Mouse (Mus musculus) heart, embryonic 11.5 days (tissue): ENCODE measurements around the gene Mdm1. TPM values are rescaled to one million over a fixed set of nuclear protein-coding genes. Genes with fewer than 3 reads are reported as not detected.

Experiments
- ATAC-seq: fragments of 200-750 bp; cut with Nextera tagmentation; replicated peaks from 2 replicates; pipeline ENCODE4 v1.8.0; 2017; ENCODE audit warnings: moderate library complexity; ENCODE audit not compliant: insufficient number of reproducible peaks, low FRiP score, low TSS enrichment
- H3K27ac ChIP-seq: fragments of 300-500 bp; sonication (generic); 2 replicates; pipeline ENCODE4 v1.5.1; 2014; ENCODE audit warnings: mild to moderate bottlenecking, low read depth, low read length
- H3K27me3 ChIP-seq: fragments of 300-500 bp; sonication (generic); 2 replicates; pipeline ENCODE4 v1.6.1; 2014; ENCODE audit warnings: mild to moderate bottlenecking, low read length, mixed read lengths; ENCODE audit not compliant: control insufficient read depth, insufficient read depth
- H3K36me3 ChIP-seq: fragments of 300-500 bp; sonication (generic); 2 replicates; pipeline ENCODE4 v1.6.1; 2014; ENCODE audit warnings: mild to moderate bottlenecking, low read length, moderate library complexity, mixed read lengths; ENCODE audit not compliant: control insufficient read depth, insufficient read depth
- H3K4me1 ChIP-seq: fragments of 300-500 bp; sonication (generic); 2 replicates; pipeline ENCODE4 v1.6.1; 2014; ENCODE audit warnings: low read length; ENCODE audit not compliant: control insufficient read depth, insufficient read depth
- H3K4me2 ChIP-seq: fragments of 300-500 bp; sonication (generic); 2 replicates; pipeline ENCODE4 v1.6.1; 2014; ENCODE audit warnings: mild to moderate bottlenecking, moderate library complexity
- H3K4me3 ChIP-seq: fragments of 300-500 bp; sonication (generic); 2 replicates; pipeline ENCODE4 v1.5.1; 2014; ENCODE audit warnings: low read depth, low read length
- H3K9ac ChIP-seq: fragments of 300-500 bp; sonication (generic); 2 replicates; pipeline ENCODE4 v1.6.1; 2014; ENCODE audit warnings: mild to moderate bottlenecking, low read depth, low read length, moderate library complexity
- H3K9me3 ChIP-seq: fragments of 300-500 bp; sonication (generic); replicated peaks from 2 replicates; pipeline ENCODE4 v1.6.1; 2016; ENCODE audit warnings: low read length; ENCODE audit not compliant: control insufficient read depth
- WGBS: fragments of 180-500 bp; shearing (Covaris S2); extraction: QIAGEN DNeasy Blood & Tissue Kit; methylation state at CpG from one replicate; pipeline ENCODE4 v1.1.7; 2014; ENCODE audit not compliant: insufficient replicate concordance; 5-methylcytosine and 5-hydroxymethylcytosine counted together
- polyA plus RNA-seq: library from polyadenylated mRNA; unstranded; fragments of >200 nt; fragmentation: Nextera tagmentation; extraction: Ambion mirVana; gene quantifications from 2 replicates; pipeline ENCODE4 v1.2.1, GENCODE M21; 2014

Gene Mdm1
- polyA plus RNA-seq, 1 experiment from 2014 or later: 17.2 TPM

DNA sequence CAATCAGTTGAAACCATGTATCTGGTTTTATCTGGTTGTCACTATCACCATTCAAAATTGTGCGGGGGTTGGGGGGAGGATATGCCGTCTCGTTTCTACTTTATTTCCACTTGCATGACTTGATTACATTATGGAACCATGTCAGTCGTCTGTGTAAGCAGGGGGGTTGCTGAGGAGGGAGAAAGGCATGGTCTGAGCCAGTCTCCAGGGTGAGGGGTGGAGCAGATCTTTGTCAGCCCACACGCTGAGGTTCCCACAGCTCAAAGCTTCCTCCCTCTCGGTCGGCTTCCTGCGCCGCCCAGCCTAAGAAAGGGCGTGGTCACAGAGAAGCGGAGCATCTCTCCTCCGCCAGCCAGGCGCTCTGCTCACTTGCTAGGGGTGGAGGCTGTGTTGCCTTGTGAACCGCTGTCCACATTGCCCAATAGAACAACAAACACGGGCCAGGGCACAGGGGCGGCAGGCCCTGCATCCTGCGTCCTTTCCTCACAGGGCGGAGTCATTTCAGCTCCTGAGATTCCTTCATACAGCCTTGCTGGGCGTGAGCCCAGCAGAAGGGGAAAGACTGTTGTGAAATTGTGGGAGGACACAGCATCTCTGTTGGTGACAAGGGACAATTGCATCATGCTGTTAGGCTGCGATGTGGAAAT lies 38.5 kb upstream of the Mdm1 start:
- peak; percentile 84 for ATAC-seq
- peak overlapping the region; percentile 40 for H3K4me3 ChIP-seq
- no peaks in the 10 kb centered on the region; the same call in 1 of the 2 replicates for H3K4me1 ChIP-seq
- 0 out of 2 replicates have a peak overlapping the region, but pooled peaks have one; percentile 34 for H3K9ac ChIP-seq
- no peak overlapping the region for H3K27ac ChIP-seq
- no peaks in the 10 kb centered on the region for H3K36me3 ChIP-seq
- H3K4me2 ChIP-seq: peak overlapping the region; percentile 78
- no peaks in the 10 kb centered on the region for H3K9me3 ChIP-seq
- WGBS: 2% methylated on average over 20 of the region's 20 CpGs
- H3K27me3 ChIP-seq: no peaks in the 10 kb centered on the region

DNA sequence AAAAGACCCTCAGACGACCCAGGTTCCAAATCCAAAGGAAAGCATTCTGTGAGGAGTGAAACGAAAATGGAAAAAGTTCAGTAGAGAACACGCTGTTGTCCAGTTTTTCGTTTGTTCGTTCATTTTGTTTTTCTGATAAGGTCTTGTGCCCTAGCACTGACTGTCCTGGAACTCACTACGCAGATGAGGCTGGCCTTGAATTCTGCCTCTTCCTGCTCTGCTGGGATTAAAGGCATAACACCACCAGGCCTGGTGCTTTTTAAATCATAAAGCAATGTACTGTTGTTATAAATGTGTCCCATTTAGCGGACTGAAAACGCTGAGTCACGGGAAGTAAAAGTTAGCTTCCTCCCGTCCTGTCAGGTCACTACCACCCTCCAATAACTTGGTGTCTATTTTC lies 37.7 kb upstream of the Mdm1 start:
- ATAC-seq: no peak
- WGBS: 71% methylated on average over 10 of the region's 10 CpGs
- no peaks in the 10 kb centered on the region; the same call in 1 of the 2 replicates for H3K4me1 ChIP-seq

DNA sequence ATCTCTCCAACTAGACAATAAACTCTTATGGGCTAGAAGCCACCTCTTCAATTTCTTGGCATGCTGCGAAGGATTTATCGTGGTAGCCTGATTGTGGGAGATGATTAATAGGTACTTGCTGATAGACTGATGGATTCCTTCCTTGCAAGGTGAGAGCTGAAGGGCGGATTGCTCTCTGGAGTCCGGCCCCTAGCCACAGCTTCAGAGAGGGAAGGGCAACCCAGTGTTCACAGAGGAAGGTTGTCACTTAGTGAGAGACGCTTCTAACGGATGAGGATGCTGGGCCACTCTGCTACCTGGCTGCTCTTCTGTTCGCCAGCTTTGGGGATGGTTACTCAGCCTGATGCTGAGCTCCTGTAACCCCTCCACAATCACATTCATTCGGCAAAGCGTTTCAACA lies 34.6 kb upstream of the Mdm1 start:
- WGBS: 69% methylated on average over 9 of the region's 9 CpGs
- ATAC-seq: no peak

More for the DNA sequence above, 37.7 kb upstream of the Mdm1 start:
- no peak overlapping the region for H3K4me2 ChIP-seq
- H3K36me3 ChIP-seq: no peaks in the 10 kb centered on the region
- H3K4me3 ChIP-seq: no peak overlapping the region
- H3K27ac ChIP-seq: no peak overlapping the region
- H3K9me3 ChIP-seq: no peaks in the 10 kb centered on the region
- no peak overlapping the region for H3K9ac ChIP-seq
- H3K27me3 ChIP-seq: no peaks in the 10 kb centered on the region

DNA sequence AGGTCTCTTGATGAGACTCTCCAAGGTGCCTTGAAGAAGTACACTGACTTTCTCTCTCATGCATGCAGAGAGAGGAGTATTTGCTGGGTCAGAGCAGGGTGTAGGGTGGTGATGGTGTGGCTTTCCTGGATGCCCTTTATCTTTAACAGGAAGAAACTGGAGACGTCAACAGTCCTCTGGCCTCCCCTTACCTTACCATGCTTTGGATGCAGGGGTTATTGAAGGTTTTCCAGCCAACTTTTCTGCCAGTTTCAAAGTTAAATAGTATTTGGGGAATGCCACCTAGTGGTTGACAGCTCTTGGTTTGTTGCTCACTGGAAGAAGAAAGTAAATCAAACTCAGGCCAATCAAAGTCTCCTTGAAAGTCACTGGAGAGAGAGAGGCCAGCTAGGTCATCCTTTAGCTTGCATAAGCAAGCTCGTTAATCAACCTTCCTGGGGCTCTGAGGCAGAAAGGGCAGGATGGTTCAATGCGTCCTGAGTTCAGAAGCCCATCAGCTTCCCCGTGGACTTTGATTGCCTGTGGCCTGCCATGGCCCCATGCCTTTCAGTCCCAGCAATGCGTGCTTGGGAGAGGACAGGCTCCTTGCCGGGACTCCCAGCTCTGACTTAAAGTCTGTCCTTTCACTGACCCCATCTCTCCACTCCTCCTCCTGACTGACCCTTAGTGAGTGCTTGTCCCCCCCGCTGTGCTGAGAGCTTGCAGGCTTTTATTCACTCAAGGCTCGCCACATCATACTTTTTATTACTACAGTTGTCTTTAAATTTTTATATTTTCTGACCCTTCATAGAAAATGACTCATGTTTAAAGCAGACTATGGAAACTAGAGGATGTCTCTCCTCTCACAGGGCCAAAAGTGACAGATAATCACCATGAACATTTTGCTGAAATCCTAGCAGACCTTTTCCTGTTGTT lies 31.3 kb upstream of the Mdm1 start:
- peak overlapping the region; percentile 16; the same call in 1 of the 2 replicates for H3K4me2 ChIP-seq
- H3K9ac ChIP-seq: 0 out of 2 replicates have a peak overlapping the region, but pooled peaks have one; percentile 46
- H3K4me1 ChIP-seq: peaks cover 2% of the 10 kb centered on the region; the same call in 1 of the 2 replicates
- H3K27ac ChIP-seq: no peak overlapping the region
- peak; percentile 35; the same call in 1 of the 2 replicates for ATAC-seq
- no peaks in the 10 kb centered on the region for H3K27me3 ChIP-seq
- H3K4me3 ChIP-seq: no peak overlapping the region
- WGBS: 27% methylated on average over 8 of the region's 8 CpGs
- H3K9me3 ChIP-seq: no peaks in the 10 kb centered on the region
- H3K36me3 ChIP-seq: no peaks in the 10 kb centered on the region

More for the DNA sequence above, 34.6 kb upstream of the Mdm1 start:
- Histone ChIP-seq H3K27me3 (no peaks in the 10 kb centered on the region), H3K27ac (no peak overlapping the region), H3K4me3 (no peak overlapping the region), H3K9me3 (no peaks in the 10 kb centered on the region), H3K4me1 (peaks cover 2% of the 10 kb centered on the region; the same call in 1 of the 2 replicates), H3K4me2 (no peak overlapping the region), H3K36me3 (no peaks in the 10 kb centered on the region), H3K9ac (no peak overlapping the region)

DNA sequence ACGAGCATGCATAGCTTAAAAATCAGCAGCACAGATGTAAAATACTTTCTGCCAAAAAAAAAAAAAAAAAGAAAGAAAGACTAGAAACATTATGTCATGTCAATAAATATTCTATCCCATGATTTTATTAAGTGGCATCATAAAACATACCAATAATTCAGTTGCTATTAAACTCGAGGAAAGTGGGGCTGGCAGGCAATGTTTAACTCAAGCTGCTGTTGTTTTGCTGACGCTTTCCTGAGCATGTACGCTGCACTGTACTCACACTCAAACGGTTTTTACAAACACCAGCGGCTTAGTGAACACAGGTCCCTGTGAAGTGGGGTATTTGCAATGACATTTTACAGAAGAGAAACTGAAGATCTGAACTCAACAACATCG lies 30.7 kb upstream of the Mdm1 start:
- WGBS: 69% methylated on average over 7 of the region's 7 CpGs
- Histone ChIP-seq H3K4me2 (no peak overlapping the region), H3K36me3 (no peaks in the 10 kb centered on the region), H3K4me1 (peaks cover 2% of the 10 kb centered on the region; the same call in 1 of the 2 replicates), H3K27me3 (no peaks in the 10 kb centered on the region), H3K9ac (no peak overlapping the region), H3K27ac (no peak overlapping the region), H3K4me3 (no peak overlapping the region), H3K9me3 (no peaks in the 10 kb centered on the region)
- ATAC-seq: no peak

DNA sequence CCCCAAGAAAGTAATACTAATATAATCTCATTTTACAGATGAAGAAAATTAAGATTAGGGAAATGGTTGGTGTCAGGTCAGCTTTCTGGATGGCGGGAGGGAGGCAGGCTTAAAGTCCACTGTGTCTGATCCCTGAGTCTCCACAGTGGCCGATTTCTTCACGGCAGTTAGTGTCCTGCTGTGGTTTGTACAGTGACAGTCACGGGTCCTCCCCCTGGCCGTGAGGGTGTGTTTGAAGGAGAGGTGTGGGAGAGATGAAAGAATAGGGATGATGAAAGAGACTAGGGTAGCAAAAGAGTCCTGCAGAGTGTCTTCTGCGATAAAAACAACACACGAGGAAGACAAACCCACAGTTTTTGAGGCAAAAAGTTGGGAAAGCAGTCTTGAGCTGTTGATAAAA lies 30.0 kb upstream of the Mdm1 start:
- Histone ChIP-seq H3K27ac (no peak overlapping the region), H3K36me3 (no peaks in the 10 kb centered on the region), H3K9me3 (no peaks in the 10 kb centered on the region), H3K4me2 (no peak overlapping the region), H3K9ac (no peak overlapping the region), H3K27me3 (no peaks in the 10 kb centered on the region), H3K4me3 (no peak overlapping the region), H3K4me1 (peaks cover 2% of the 10 kb centered on the region; the same call in 1 of the 2 replicates)
- no peak for ATAC-seq
- WGBS: 6% methylated on average over 7 of the region's 7 CpGs

DNA sequence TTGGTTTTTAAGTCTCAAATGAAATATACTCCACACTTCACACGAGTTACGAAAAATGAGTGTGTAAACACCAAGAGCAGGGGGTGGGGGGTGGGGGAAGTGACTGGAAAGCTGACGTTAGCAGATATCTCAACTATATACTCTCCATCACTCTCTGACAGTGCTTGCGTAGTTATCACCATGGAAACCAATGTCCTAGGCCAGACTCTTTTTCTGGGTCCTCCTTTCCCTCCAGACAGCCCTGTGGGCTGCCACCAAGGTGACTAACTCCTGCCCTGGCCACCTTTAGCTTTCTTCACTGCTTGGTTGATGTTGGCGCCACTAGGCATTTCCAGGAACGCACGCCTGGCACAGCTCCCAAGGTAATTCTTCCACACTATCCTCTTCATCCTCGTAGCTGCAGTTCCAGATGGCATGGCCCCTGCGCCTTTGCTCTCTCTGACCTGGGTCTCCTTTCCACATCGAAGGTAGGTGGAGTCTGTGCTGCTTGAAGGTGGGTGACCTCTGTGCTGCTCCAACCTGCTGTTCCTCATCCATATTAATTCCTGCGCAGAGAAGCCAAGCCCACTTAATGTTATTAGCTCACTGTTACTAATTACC lies 29.2 kb upstream of the Mdm1 start:
- WGBS: 61% methylated on average over 11 of the region's 11 CpGs
- Histone ChIP-seq H3K9ac (no peak overlapping the region), H3K4me2 (no peak overlapping the region), H3K27ac (no peak overlapping the region), H3K9me3 (no peaks in the 10 kb centered on the region), H3K4me3 (no peak overlapping the region), H3K27me3 (no peaks in the 10 kb centered on the region), H3K36me3 (no peaks in the 10 kb centered on the region), H3K4me1 (peaks cover 2% of the 10 kb centered on the region; the same call in 1 of the 2 replicates)
- ATAC-seq: no peak

DNA sequence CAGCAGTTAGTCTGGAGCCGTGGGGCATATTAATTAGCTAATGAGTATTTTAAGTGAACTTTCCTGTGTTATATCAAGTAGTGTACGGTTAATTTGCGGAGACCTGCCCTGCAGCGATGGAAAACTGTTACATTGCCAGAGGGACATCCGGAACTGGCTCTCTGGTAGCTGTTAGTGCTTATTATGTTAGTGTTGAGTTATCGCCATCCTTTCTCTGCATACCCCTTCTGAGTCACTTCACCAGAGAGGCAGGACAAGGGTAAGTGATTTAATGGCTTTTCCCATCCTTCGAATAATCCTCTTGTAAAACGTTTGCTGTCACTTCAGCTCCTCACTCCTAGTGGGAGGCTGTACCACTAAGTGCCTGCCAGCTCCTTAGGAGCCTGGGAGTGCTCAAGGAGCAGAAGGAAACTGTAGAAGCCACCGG lies 28.3 kb upstream of the Mdm1 start:
- Histone ChIP-seq H3K4me2 (no peak overlapping the region), H3K9ac (no peak overlapping the region), H3K27ac (no peak overlapping the region), H3K4me3 (no peak overlapping the region), H3K4me1 (peaks cover 2% of the 10 kb centered on the region; the same call in 1 of the 2 replicates), H3K36me3 (no peaks in the 10 kb centered on the region), H3K27me3 (no peaks in the 10 kb centered on the region), H3K9me3 (no peaks in the 10 kb centered on the region)
- WGBS: 49% methylated on average over 9 of the region's 9 CpGs
- no peak for ATAC-seq
